Comparison of ENCODE assay signal across 8 mouse cellular contexts in genomic region chr10:18431546-18431945, GRCm38 (mm10).
DNase-seq lines count a peak whose midpoint lies in the region; ATAC-seq and TF ChIP-seq lines count a peak whose summit lies in the region.

No protein-coding gene starts in this region.

- no peak for ATAC-seq in kidney, postnatal 0 days (replicated peaks; ENCODE audit: low FRiP score, low read depth)
- no peak for ATAC-seq in intestine, embryonic 16.5 days

- no peaks in the 10 kb centered on the region for H3K79me2 ChIP-seq in CH12.LX (replicated peaks; ENCODE audit: control insufficient read depth, extremely low read depth, insufficient read depth, poor library complexity, severe bottlenecking)

- no peak for TF ChIP-seq EP300 in CH12.LX (IDR thresholded peaks at IDR 0.05; ENCODE audit: low read length)

- H3K36me3 ChIP-seq in heart, embryonic 10.5 days: peaks cover 12% of the 10 kb centered on the region
- H3K36me3 ChIP-seq in kidney, postnatal 0 days (ENCODE audit: insufficient read depth, low read length): no peaks in the 10 kb centered on the region
- H3K36me3 ChIP-seq in CH12.LX (replicated peaks in 1 of 2; ENCODE audit: control insufficient read depth in 1 of 2, insufficient read depth in 1 of 2, low read length in 1 of 2): no peaks in the 10 kb centered on the region
- 0 out of 2 replicates have a peak, but pooled peaks cover 2% of the 10 kb centered on the region for H3K36me3 ChIP-seq in intestine, embryonic 16.5 days (ENCODE audit: control insufficient read depth, insufficient read depth, low read length)

- peaks cover 51% of the 10 kb centered on the region for H3K4me1 ChIP-seq in heart, embryonic 10.5 days
- peaks cover 3% of the 10 kb centered on the region; the same call in 1 of the 2 replicates for H3K4me1 ChIP-seq in kidney, postnatal 0 days (replicated peaks; ENCODE audit: insufficient read depth, low read length)
- H3K4me1 ChIP-seq in CH12.LX (ENCODE audit: control insufficient read depth in 1 of 2, insufficient read depth in 2 of 2): peaks cover 2 to 4% of the 10 kb centered on the region in 2 experiments; a peak in 1 of 4 replicates
- H3K4me1 ChIP-seq in intestine, embryonic 16.5 days (ENCODE audit: control insufficient read depth, insufficient read depth, low read length): peaks cover 6% of the 10 kb centered on the region; the same call in 1 of the 2 replicates

- no peak for TF ChIP-seq POLR2A in CH12.LX (IDR thresholded peaks at IDR 0.05; ENCODE audit: low read depth, low read length)

- in situ Hi-C loops in CH12.LX (cut with MboI; ENCODE audit: low pct_ligation_motif_present, low pct_unique_long_range_greater_than_20kb, low sequenced_read_pairs): no loop called here

- H3K4me3 ChIP-seq in heart, embryonic 10.5 days: peak overlapping the region; percentile 55
- H3K4me3 ChIP-seq in kidney, postnatal 0 days (replicated peaks; ENCODE audit: low read depth, low read length): peak overlapping the region; percentile 40; the same call in 1 of the 2 replicates
- H3K4me3 ChIP-seq in CH12.LX (replicated peaks in 1 of 3; ENCODE audit: low read depth in 2 of 3, low read length in 2 of 3, poor library complexity in 1 of 3): no peak overlapping the region
- H3K4me3 ChIP-seq in intestine, embryonic 16.5 days (ENCODE audit: low read length): no peak overlapping the region

- peak overlapping the region; percentile 76 for H3K4me2 ChIP-seq in kidney, postnatal 0 days (ENCODE audit: low read length)
- H3K4me2 ChIP-seq in CH12.LX (ENCODE audit: insufficient read depth, low read depth, poor library complexity, severe bottlenecking): peak overlapping the region; percentile 68; the same call in 1 of the 2 replicates
- 0 out of 2 replicates have a peak overlapping the region, but pooled peaks have one; percentile 14 for H3K4me2 ChIP-seq in intestine, embryonic 16.5 days (ENCODE audit: low read depth, low read length)

- no peak for TF ChIP-seq RAD21 in CH12.LX (IDR thresholded peaks at IDR 0.05; ENCODE audit: low read depth, low read length)

- no peak overlapping the region for H3K9ac ChIP-seq in kidney, postnatal 0 days (ENCODE audit: low read depth, low read length)
- no peak overlapping the region for H3K9ac ChIP-seq in CH12.LX (ENCODE audit: insufficient read depth, low read depth)
- H3K9ac ChIP-seq in intestine, embryonic 16.5 days (ENCODE audit: low read depth, low read length): no peak overlapping the region

- peak overlapping the region; percentile 91 for H3K27ac ChIP-seq in heart, embryonic 10.5 days
- no peak overlapping the region for H3K27ac ChIP-seq in kidney, postnatal 0 days
- H3K27ac ChIP-seq in CH12.LX (ENCODE audit: insufficient read depth, low read depth): no peak overlapping the region
- no peak overlapping the region for H3K27ac ChIP-seq in intestine, embryonic 16.5 days (ENCODE audit: low read length)

- no peaks in the 10 kb centered on the region for H3K27me3 ChIP-seq in heart, embryonic 10.5 days (ENCODE audit: insufficient read depth, poor library complexity, severe bottlenecking)
- H3K27me3 ChIP-seq in kidney, postnatal 0 days (ENCODE audit: insufficient read depth, low read length): no peaks in the 10 kb centered on the region
- H3K27me3 ChIP-seq in CH12.LX (replicated peaks): no peaks in the 10 kb centered on the region
- no peaks in the 10 kb centered on the region for H3K27me3 ChIP-seq in intestine, embryonic 16.5 days (replicated peaks; ENCODE audit: control insufficient read depth, insufficient read depth, low read length)

- dilution Hi-C loops in CH12.LX (cut with MboI; ENCODE audit: extremely low pct_ligation_motif_present, extremely low pct_unique_long_range_greater_than_20kb, low sequenced_read_pairs): no loop called here

- H3K9me3 ChIP-seq in heart, embryonic 10.5 days: 0 out of 2 replicates have a peak, but pooled peaks cover 7% of the 10 kb centered on the region
- H3K9me3 ChIP-seq in kidney, postnatal 0 days (replicated peaks; ENCODE audit: low read length): no peaks in the 10 kb centered on the region
- peaks cover 4% of the 10 kb centered on the region for H3K9me3 ChIP-seq in CH12.LX (replicated peaks; ENCODE audit: low read length)
- H3K9me3 ChIP-seq in intestine, embryonic 16.5 days (ENCODE audit: control insufficient read depth, low read length): 0 out of 2 replicates have a peak, but pooled peaks cover 3% of the 10 kb centered on the region

- no peak for DNase-seq in heart, embryonic 10.5 days (ENCODE audit: low spot score)
- DNase-seq in heart, adult 9 months (ENCODE audit: low spot score in 2 of 2): no peak
- peak; percentile 78 for DNase-seq in kidney, postnatal 0 days (ENCODE audit: low spot score)
- no peak for DNase-seq in kidney, adult 9 months
- no peak for DNase-seq in CH12.LX (ENCODE audit: extremely low read depth)
- no peak for DNase-seq in urinary bladder, postnatal 25 days (ENCODE audit: low spot score)
- no peak for DNase-seq in cerebellum, postnatal 14 days

- TF ChIP-seq CTCF in kidney, postnatal 0 days (IDR thresholded peaks at IDR 0.05; ENCODE audit: low read depth): no peak
- no peak for TF ChIP-seq CTCF in CH12.LX (conservative IDR thresholded peaks at IDR 0.05 in 1 of 2, IDR thresholded peaks at IDR 0.05 in 1 of 2; ENCODE audit: low read depth in 2 of 2, low read length in 2 of 2)

- WGBS in heart, embryonic 10.5 days: 64% methylated on average over 3 of the region's 3 CpGs
- WGBS in kidney, postnatal 0 days: 29% methylated on average over 3 of the region's 3 CpGs
- WGBS in intestine, embryonic 16.5 days: 64% methylated on average over 3 of the region's 3 CpGs

TF ChIP-seq in CH12.LX, 34 proteins besides CTCF, POLR2A, EP300 and RAD21:
- no peak for TF ChIP-seq MAFK (IDR thresholded peaks at IDR 0.05; ENCODE audit: insufficient replicate concordance, low read length)
- no peak for TF ChIP-seq E2F4 (IDR thresholded peaks at IDR 0.05; ENCODE audit: insufficient replicate concordance, low read depth, low read length)
- no peak for TF ChIP-seq UBTF (IDR thresholded peaks at IDR 0.05; ENCODE audit: low read depth, low read length)
- TF ChIP-seq ZKSCAN1 (IDR thresholded peaks at IDR 0.05; ENCODE audit: borderline replicate concordance, low read depth, low read length): no peak
- no peak for TF ChIP-seq MEF2A (IDR thresholded peaks at IDR 0.05; ENCODE audit: borderline replicate concordance, low read depth, low read length)
- no peak for TF ChIP-seq JUND (conservative IDR thresholded peaks at IDR 0.05; ENCODE audit: low read depth, low read length)
- TF ChIP-seq BHLHE40 (IDR thresholded peaks at IDR 0.05; ENCODE audit: low read depth, low read length): no peak

Comparison
In these comparisons a context has a peak if more than half of its experiments do, and no peak if none do; other contexts are left out.
1. H3K4me3 ChIP-seq: peak in heart, embryonic 10.5 days (single experiment) and kidney, postnatal 0 days (single experiment); none in CH12.LX (0 of 3) and intestine, embryonic 16.5 days (single experiment).
2. H3K4me2 ChIP-seq: peak in every context shown above with its lines; median percentile 76 in kidney, postnatal 0 days; 68 in CH12.LX; 14 in intestine, embryonic 16.5 days.